Mouse (Mus musculus): ENCODE measurements at regions not wholly inside any gene's neighbourhood (a gene's known extent, or its start where the extent isn't known, plus 50 kb on each side); places are given as distances from the start of the nearest gene placed in this dataset.
"Not testable (repeated sequence)": the region's sequence is repeated elsewhere in the genome, so short reads cannot be mapped to it uniquely, and the experiment has no call there.

GRCm38 (mm10) chr12:114008491-114008890 is 464.8 kb downstream of the Adam6a start:
- DNase-seq (ENCODE audit: low spot score in 2 of 2), result not testable (repeated sequence)

- no peak for DNase-seq (ENCODE audit: low spot score in 2 of 2)
Measured at GRCm38 (mm10) chr12:114009391-114009790, 465.7 kb downstream of the Adam6a start.

- peak; percentile 57 to 86 for DNase-seq (ENCODE audit: low spot score in 2 of 2)
Measured at GRCm38 (mm10) chr12:114012860-114013259, 469.2 kb downstream of the Adam6a start.

GRCm38 (mm10) chr12:114037011-114037410 is 493.3 kb downstream of the Adam6a start:
- not testable (repeated sequence) for DNase-seq (ENCODE audit: low spot score in 2 of 2)

GRCm38 (mm10) chr12:114047991-114048390 is 504.3 kb downstream of the Adam6a start:
- peak in 1 of 2 experiments; percentile 60 for DNase-seq (ENCODE audit: low spot score in 2 of 2)

- no peak for DNase-seq (ENCODE audit: low spot score in 2 of 2)
Measured at GRCm38 (mm10) chr12:114053341-114053740, 509.6 kb downstream of the Adam6a start.

- no peak for DNase-seq (ENCODE audit: low spot score in 2 of 2)
Measured at GRCm38 (mm10) chr12:114059615-114060014, 515.9 kb downstream of the Adam6a start.

- no peak for DNase-seq (ENCODE audit: low spot score in 2 of 2)
Measured at GRCm38 (mm10) chr12:114067166-114067565, 523.5 kb downstream of the Adam6a start.

GRCm38 (mm10) chr12:114108731-114109130 is 565.0 kb downstream of the Adam6a start:
- not testable (repeated sequence) for DNase-seq (ENCODE audit: low spot score in 2 of 2)

- no peak for DNase-seq (ENCODE audit: low spot score in 2 of 2)
Measured at GRCm38 (mm10) chr12:114134897-114135296, 591.2 kb downstream of the Adam6a start.

- no peak for DNase-seq (ENCODE audit: low spot score in 2 of 2)
Measured at GRCm38 (mm10) chr12:114148779-114149178, 605.1 kb downstream of the Adam6a start.

- no peak for DNase-seq (ENCODE audit: low spot score in 2 of 2)
Measured at GRCm38 (mm10) chr12:114172305-114172704, 628.6 kb downstream of the Adam6a start.

GRCm38 (mm10) chr12:114199521-114199920 is 655.8 kb downstream of the Adam6a start:
- peak in 1 of 2 experiments; percentile 45 for DNase-seq (ENCODE audit: low spot score in 2 of 2)

GRCm38 (mm10) chr12:114222541-114222940 is 678.8 kb downstream of the Adam6a start:
- peak; percentile 5 to 28 for DNase-seq (ENCODE audit: low spot score in 2 of 2)
